Mouse (Mus musculus): Measurements from ENCODE around the gene Erf. TPM values are rescaled to one million over a fixed set of nuclear protein-coding genes. Genes with fewer than 3 reads are reported as not detected.

Erf gene
- total and polyA plus RNA-seq, 2 experiments: 7.4 to 27.0 TPM

DNA sequence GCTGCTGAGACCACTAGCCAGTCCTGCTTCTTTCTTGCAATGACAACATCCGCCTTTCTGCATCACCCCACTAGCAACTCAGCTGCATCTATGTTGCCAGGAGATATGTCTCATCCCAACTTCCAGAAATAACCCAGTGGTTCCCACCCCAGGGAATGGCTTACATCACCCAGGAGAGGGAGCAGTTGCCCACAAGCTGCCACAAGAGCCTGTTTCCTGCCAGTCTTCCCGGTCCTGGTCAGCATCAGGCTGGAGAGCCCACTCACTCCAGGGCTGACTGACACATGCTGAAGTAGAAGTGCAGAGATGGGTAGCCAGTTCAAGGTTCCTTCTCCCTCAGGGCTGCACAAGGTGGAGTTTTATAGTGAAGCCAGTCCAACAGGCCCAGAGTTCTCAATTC is 9.5 kb downstream of the Erf start:
- H3K79me2 ChIP-seq (ENCODE audit: control insufficient read depth, insufficient read depth, low read length): peaks cover 18% of the 10 kb centered on the region; the same call in 1 of the 2 replicates
- no peak overlapping the region for H3K4me3 ChIP-seq (ENCODE audit: insufficient read depth, low read depth, low read length)
- no peak overlapping the region for H3K9ac ChIP-seq (ENCODE audit: low read depth, low read length)
- peaks cover 4% of the 10 kb centered on the region; the same call in 1 of the 2 replicates for H3K36me3 ChIP-seq (ENCODE audit: control insufficient read depth, insufficient read depth, low read length)
- peak; percentile 49 for DNase-seq (ENCODE audit: extremely low read depth, low read depth, low spot score)
- TF ChIP-seq CTCF (IDR thresholded peaks at IDR 0.05; ENCODE audit: low read depth, low read length) (peak; percentile 82), POLR2A (IDR thresholded peaks at IDR 0.05; ENCODE audit: extremely low read depth, insufficient read depth, low read length) (no peak)
- H3K4me1 ChIP-seq (ENCODE audit: control insufficient read depth, insufficient read depth, low read length): peaks cover 3% of the 10 kb centered on the region
- H3K27ac ChIP-seq (replicated peaks; ENCODE audit: insufficient read depth, low read depth, low read length): no peak overlapping the region
- no peaks in the 10 kb centered on the region for H3K27me3 ChIP-seq (ENCODE audit: control insufficient read depth, insufficient read depth, low read length)
- 33% methylated on average over 2 of the region's 2 CpGs for WGBS

DNA sequence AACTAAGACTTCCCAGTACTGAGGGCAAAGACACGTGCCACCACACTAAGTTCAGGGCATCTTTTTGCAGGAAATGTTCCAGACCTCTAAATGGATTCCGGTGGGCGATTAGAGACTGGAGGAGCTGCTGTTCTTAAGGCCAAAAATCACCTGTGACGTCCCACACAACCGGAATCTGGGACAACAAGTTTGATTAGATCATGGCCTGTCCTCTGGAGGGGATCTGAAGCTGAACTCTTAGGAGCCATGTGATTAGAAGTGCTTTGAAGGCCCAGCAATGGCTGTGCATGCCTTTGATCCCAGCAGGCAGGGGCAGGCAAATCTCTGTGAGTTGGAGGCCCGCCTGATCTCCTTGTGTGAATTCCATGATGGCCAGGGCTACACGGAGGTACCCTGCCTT is 9.9 kb downstream of the Erf start:
- H3K9ac ChIP-seq (ENCODE audit: low read depth, low read length): no peak overlapping the region
- H3K4me3 ChIP-seq (ENCODE audit: insufficient read depth, low read depth, low read length): no peak overlapping the region
- WGBS: 80% methylated on average over 7 of the region's 7 CpGs
- no peak overlapping the region for H3K27ac ChIP-seq (replicated peaks; ENCODE audit: insufficient read depth, low read depth, low read length)
- H3K4me1 ChIP-seq (ENCODE audit: control insufficient read depth, insufficient read depth, low read length): peaks cover 6% of the 10 kb centered on the region
- H3K79me2 ChIP-seq (ENCODE audit: control insufficient read depth, insufficient read depth, low read length): peaks cover 17% of the 10 kb centered on the region; the same call in 1 of the 2 replicates
- no peak for DNase-seq (ENCODE audit: extremely low read depth, low read depth, low spot score)
- peaks cover 4% of the 10 kb centered on the region; the same call in 1 of the 2 replicates for H3K36me3 ChIP-seq (ENCODE audit: control insufficient read depth, insufficient read depth, low read length)
- H3K27me3 ChIP-seq (ENCODE audit: control insufficient read depth, insufficient read depth, low read length): no peaks in the 10 kb centered on the region
- no peak for TF ChIP-seq POLR2A (IDR thresholded peaks at IDR 0.05; ENCODE audit: extremely low read depth, insufficient read depth, low read length)
- TF ChIP-seq CTCF (IDR thresholded peaks at IDR 0.05; ENCODE audit: low read depth, low read length): no peak

DNA sequence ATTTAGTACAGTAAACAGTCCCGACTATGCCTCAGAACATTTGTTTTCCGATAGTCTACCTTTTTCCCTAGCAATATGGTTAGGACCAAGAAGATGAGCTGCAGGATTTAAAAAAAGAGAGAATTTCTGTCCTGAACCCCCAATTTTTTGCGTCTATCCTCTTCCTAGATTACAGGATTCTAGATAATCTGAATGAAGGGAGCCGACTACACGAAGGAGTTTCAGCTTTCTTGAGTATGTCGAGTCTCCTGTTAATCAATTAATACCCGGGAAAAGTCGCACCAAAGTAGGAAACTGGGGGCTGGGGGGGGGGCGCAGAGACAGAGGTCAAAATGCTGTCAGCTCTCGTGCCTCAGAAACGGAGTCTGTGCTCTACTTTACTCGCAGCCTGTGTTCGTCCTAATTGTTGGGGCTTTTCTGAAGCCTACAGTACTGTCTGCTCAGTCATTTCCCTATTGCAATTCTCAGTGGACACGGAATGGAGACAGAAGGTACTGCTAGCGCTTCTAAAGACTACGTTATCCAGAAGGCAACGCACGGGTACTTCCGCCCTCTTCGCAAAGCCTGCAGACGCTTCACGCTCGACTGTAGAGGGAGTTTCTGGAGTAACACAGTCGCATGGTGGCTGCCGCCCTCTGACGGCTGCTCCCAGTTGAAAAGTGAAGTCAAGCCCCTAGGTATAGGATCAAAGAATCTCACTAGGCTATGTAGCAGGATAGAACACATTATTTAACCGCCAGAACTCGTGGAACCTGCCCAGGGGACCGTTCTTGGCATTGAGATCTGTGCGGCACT is 11.5 kb downstream of the Erf start:
- H3K9ac ChIP-seq (ENCODE audit: low read depth, low read length): peak overlapping the region; percentile 80
- WGBS: 2% methylated on average over 30 of the region's 30 CpGs
- no peaks in the 10 kb centered on the region for H3K27me3 ChIP-seq (ENCODE audit: control insufficient read depth, insufficient read depth, low read length)
- peak overlapping the region; percentile 95 for H3K27ac ChIP-seq (replicated peaks; ENCODE audit: insufficient read depth, low read depth, low read length)
- TF ChIP-seq POLR2A (IDR thresholded peaks at IDR 0.05; ENCODE audit: extremely low read depth, insufficient read depth, low read length) (no peak), CTCF (IDR thresholded peaks at IDR 0.05; ENCODE audit: low read depth, low read length) (peak; percentile 81)
- peaks cover 16% of the 10 kb centered on the region; the same call in 1 of the 2 replicates for H3K79me2 ChIP-seq (ENCODE audit: control insufficient read depth, insufficient read depth, low read length)
- no peaks in the 10 kb centered on the region for H3K36me3 ChIP-seq (ENCODE audit: control insufficient read depth, insufficient read depth, low read length)
- H3K4me1 ChIP-seq (ENCODE audit: control insufficient read depth, insufficient read depth, low read length): peaks cover 9% of the 10 kb centered on the region
- H3K4me3 ChIP-seq (ENCODE audit: insufficient read depth, low read depth, low read length): peak overlapping the region; percentile 36
- peak; percentile 92 for DNase-seq (ENCODE audit: extremely low read depth, low read depth, low spot score)

DNA sequence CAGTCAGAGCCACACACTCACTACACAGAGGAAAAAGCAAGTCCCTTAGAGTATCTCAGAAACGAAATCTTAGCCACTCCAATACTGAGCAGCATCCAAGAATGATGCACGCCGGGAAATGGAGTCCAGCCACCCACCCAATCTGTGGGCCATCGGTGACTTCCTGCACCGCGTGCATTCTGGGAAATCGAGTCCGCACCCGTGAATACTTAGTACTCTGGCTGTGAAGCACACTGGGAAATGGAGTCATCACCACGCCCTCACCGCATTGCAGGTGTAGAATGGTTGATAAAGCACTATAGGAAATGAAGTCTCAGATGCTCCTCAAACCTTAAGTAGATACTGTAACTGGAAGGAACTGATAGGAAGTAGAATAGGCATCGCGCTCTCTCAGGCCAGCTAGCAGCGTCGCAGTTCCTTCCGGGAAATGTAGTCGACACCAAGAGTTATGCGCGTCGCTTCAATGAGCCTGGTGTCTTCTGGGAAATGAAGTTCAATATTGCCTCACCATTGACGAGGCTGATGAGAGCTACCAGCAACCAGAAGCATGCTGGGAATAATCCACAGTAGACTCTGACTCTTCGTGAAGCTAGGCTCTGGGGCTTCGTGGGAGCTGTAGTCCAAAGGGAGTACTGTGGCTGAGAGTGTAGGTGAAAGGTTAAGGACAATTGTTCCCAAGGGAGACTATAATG is 12.4 kb downstream of the Erf start:
- TF ChIP-seq CTCF (IDR thresholded peaks at IDR 0.05; ENCODE audit: low read depth, low read length) (no peak), POLR2A (IDR thresholded peaks at IDR 0.05; ENCODE audit: extremely low read depth, insufficient read depth, low read length) (no peak)

DNA sequence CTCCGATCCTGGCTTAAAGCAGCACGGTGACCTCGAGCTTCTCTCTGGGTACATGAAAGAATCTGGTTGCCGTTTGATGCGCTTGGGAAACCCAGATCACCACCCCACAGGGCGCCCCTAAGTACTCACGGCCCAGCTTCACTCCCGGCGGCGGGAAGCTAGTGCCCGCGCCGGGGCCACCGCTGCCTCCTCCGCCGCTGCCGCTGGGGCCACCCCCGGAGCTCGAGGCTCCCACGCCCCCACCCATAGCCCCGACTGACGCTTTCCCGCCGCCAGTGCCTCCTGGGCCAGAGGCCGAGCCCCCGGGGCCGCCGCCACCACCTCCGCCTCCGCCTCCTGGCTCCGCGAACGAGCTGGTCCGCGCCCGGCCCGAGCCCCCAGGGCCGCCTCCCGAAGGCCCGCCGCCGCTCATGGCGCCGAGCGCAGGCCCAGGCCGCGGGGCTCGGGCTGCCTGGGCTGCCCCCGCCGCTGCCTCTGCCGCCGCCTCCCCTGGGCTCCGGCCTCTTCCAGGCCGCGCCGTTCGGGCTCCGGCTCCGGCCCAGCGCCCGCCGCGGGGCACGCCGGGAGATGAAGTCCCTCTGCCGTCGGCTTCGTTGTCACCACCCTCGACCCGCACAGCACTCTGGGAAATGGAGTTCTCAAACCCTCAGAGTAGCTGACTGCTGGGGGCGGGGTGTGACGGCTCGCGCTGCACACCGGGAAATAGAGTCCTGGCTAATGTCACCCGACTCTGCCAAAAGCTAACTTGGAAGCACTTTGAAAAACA is 13.1 kb downstream of the Erf start, which contains the start of gene Gsk3a:
TSS of gene Gsk3a (minus strand) at position 603 of the 766 bp plus-strand sequence.
- TF ChIP-seq CTCF (IDR thresholded peaks at IDR 0.05; ENCODE audit: low read depth, low read length): no peak
- 0 out of 2 replicates have a peak, but pooled peaks have one; percentile 45 for TF ChIP-seq POLR2A (IDR thresholded peaks at IDR 0.05; ENCODE audit: extremely low read depth, insufficient read depth, low read length)
- peak within 1 kb of the TSS; percentile 98 for H3K9ac ChIP-seq (ENCODE audit: low read depth, low read length)
- H3K27me3 ChIP-seq (ENCODE audit: control insufficient read depth, insufficient read depth, low read length): no peaks in the 10 kb centered on the region
- H3K27ac ChIP-seq (replicated peaks; ENCODE audit: insufficient read depth, low read depth, low read length): peak within 1 kb of the TSS; percentile 66
- under 1% methylated on average over 68 of the region's 76 CpGs for WGBS
- no peaks in the 10 kb centered on the region for H3K36me3 ChIP-seq (ENCODE audit: control insufficient read depth, insufficient read depth, low read length)
- DNase-seq (ENCODE audit: extremely low read depth, low read depth, low spot score): peak; percentile 94
- H3K79me2 ChIP-seq (ENCODE audit: control insufficient read depth, insufficient read depth, low read length): peaks cover 18% of the 10 kb centered on the region; the same call in 1 of the 2 replicates
- H3K4me1 ChIP-seq (ENCODE audit: control insufficient read depth, insufficient read depth, low read length): peaks cover 9% of the 10 kb centered on the region
- H3K4me3 ChIP-seq (ENCODE audit: insufficient read depth, low read depth, low read length): peak within 1 kb of the TSS; percentile 89

More for the DNA sequence above, 12.4 kb downstream of the Erf start:
- Histone ChIP-seq H3K27ac (replicated peaks; ENCODE audit: insufficient read depth, low read depth, low read length) (peak overlapping the region; percentile 66), H3K4me1 (ENCODE audit: control insufficient read depth, insufficient read depth, low read length) (peaks cover 9% of the 10 kb centered on the region), H3K79me2 (ENCODE audit: control insufficient read depth, insufficient read depth, low read length) (peaks cover 18% of the 10 kb centered on the region; the same call in 1 of the 2 replicates), H3K36me3 (ENCODE audit: control insufficient read depth, insufficient read depth, low read length) (no peaks in the 10 kb centered on the region), H3K4me3 (ENCODE audit: insufficient read depth, low read depth, low read length) (peak overlapping the region; percentile 24), H3K27me3 (ENCODE audit: control insufficient read depth, insufficient read depth, low read length) (no peaks in the 10 kb centered on the region), H3K9ac (ENCODE audit: low read depth, low read length) (peak overlapping the region; percentile 10; the same call in 1 of the 2 replicates)
- DNase-seq (ENCODE audit: extremely low read depth, low read depth, low spot score): peak; percentile 100
- under 1% methylated on average over 23 of the region's 23 CpGs for WGBS

Measured in liver, adult 2 months (tissue).